Mouse (Mus musculus) liver, adult 2 months (tissue): ENCODE data around the gene Fgfr2.

Experiments used
- CTCF ChIP-seq: fragments of 200-500 bp; IDR thresholded peaks from 2 replicates; pipeline ENCODE4 v1.5.1; 2011; ENCODE audit warnings: low read depth, low read length, control low read depth
- POLR2A ChIP-seq: fragments of 200-500 bp; IDR thresholded peaks from 2 replicates; pipeline ENCODE4 v1.6.1; 2011; ENCODE audit warnings: low read length, control low read depth; ENCODE audit not compliant: insufficient read depth; ENCODE audit errors: extremely low read depth

DNA sequence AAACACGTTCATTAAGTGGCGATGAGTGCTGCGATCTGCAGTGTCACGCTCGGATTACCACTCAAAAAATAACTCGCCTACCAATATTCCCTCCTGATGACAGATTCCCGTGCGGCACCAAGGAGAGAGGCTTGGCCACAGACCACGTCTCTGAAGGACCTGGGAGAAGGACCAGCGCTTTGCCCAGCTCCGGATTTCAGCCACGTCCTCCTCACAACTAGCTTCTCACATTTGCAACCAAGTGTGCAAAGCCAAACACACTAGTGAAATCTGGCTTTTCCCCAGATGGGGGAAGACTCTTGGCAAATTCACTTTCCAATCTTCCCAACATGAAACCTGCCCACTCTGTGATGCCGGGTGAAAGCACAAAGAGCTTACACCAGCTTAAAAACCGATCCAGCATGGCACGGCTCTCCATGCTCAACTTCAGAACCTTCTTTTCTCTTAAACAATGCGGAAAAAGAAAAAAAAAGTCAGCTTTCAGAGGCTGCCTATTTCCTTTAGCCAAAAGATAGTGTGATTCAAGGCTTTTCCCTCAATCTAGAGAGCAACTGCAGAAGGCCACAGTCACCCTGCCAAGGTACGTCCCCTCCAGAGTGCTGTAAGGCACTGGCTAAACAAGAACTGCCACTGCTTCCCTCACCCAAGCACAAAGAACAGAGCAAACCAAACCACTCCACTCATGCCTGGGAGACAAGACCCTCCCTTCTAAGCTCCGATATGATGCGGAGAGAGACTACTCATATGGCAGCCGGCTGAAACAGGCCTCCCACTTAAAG is 2862.1 kb downstream of the Fgfr2 start:
- TF ChIP-seq CTCF (no peak), POLR2A (no peak)
